Mouse (Mus musculus) MEL (cell line): ENCODE measurements at regions not wholly inside any gene's neighbourhood (a gene's known extent, or its start where the extent isn't known, plus 50 kb on each side); places are given as distances from the start of the nearest gene placed in this dataset.

Source experiments
- DNase-seq: peaks from one replicate; pipeline ENCODE4 v3.0.0; 2011; ENCODE audit warnings: low read depth, low spot score
- H3K27ac ChIP-seq: 2 replicates; pipeline ENCODE4 v1.5.1; 2012; ENCODE audit warnings: low read depth, mild to moderate bottlenecking, control low read depth, low read length, moderate library complexity; ENCODE audit not compliant: control insufficient read depth
- H3K27me3 ChIP-seq, 2 experiments: fragments of 150-350 bp in 1 of 2; sonication (generic) in 1 of 2; 2 replicates each; pipeline ENCODE4 v1.6.1; 2012; ENCODE audit warnings: low read length in 2 of 2, mild to moderate bottlenecking in 2 of 2, improper control_type of control experiment in 1 of 2, moderate library complexity in 1 of 2; ENCODE audit not compliant: insufficient read depth in 2 of 2, control insufficient read depth in 1 of 2
- H3K36me3 ChIP-seq, 2 experiments: 2 replicates each; pipeline ENCODE4 v1.6.1; 2012 to 2014; ENCODE audit warnings: low read length in 2 of 2, improper control_type of control experiment in 1 of 2, inconsistent platforms in 1 of 2, mild to moderate bottlenecking in 1 of 2; ENCODE audit not compliant: insufficient read depth in 2 of 2, control insufficient read depth in 1 of 2
- H3K4me1 ChIP-seq, 2 experiments: fragments of 150-350 bp in 1 of 2; sonication (generic) in 1 of 2; 2 replicates each; pipeline ENCODE4 v1.6.1; 2012; ENCODE audit warnings: low read length in 2 of 2, improper control_type of control experiment in 1 of 2, mild to moderate bottlenecking in 1 of 2; ENCODE audit not compliant: insufficient read depth in 2 of 2, control insufficient read depth in 1 of 2
- H3K4me3 ChIP-seq, 2 experiments: fragments of 150-350 bp in 1 of 2; sonication (generic) in 1 of 2; 2 replicates each; pipeline ENCODE4 v1.5.1; 2012; ENCODE audit warnings: low read depth in 2 of 2, low read length in 2 of 2, mild to moderate bottlenecking in 2 of 2, moderate library complexity in 2 of 2, control low read depth in 1 of 2, improper control_type of control experiment in 1 of 2; ENCODE audit not compliant: control insufficient read depth in 1 of 2, insufficient read depth in 1 of 2
- H3K79me2 ChIP-seq: 2 replicates; pipeline ENCODE4 v1.6.1; 2012; ENCODE audit warnings: mild to moderate bottlenecking, low read length, moderate library complexity; ENCODE audit not compliant: control insufficient read depth, poor library complexity, insufficient read depth
- H3K9ac ChIP-seq: 2 replicates; pipeline ENCODE4 v1.6.1; 2012; ENCODE audit warnings: low read depth, mild to moderate bottlenecking, control low read depth, low read length, moderate library complexity; ENCODE audit not compliant: control insufficient read depth, poor library complexity, severe bottlenecking
- H3K9me3 ChIP-seq: fragments of 150-350 bp; sonication (generic); replicated peaks from 2 replicates; pipeline ENCODE4 v1.6.1; 2012; ENCODE audit warnings: mild to moderate bottlenecking, low read length, improper control_type of control experiment, moderate library complexity; ENCODE audit not compliant: insufficient read depth
- BHLHE40 ChIP-seq: IDR thresholded peaks from 2 replicates; pipeline ENCODE4 v1.6.1; 2012; ENCODE audit warnings: low read depth, mild to moderate bottlenecking, inconsistent platforms, low read length, improper control_type of control experiment, borderline replicate concordance
- ETS1 ChIP-seq: IDR thresholded peaks from 2 replicates; pipeline ENCODE4 v1.6.1; 2012; ENCODE audit warnings: low read depth, mild to moderate bottlenecking, inconsistent platforms, low read length, improper control_type of control experiment, moderate library complexity
- GATA1 ChIP-seq: IDR thresholded peaks from 2 replicates; pipeline ENCODE4 v1.6.1; 2011; ENCODE audit warnings: low read depth, low read length, improper control_type of control experiment
- MAFK ChIP-seq: IDR thresholded peaks from 2 replicates; pipeline ENCODE4 v1.6.1; 2011; ENCODE audit warnings: low read depth, mild to moderate bottlenecking, low read length, improper control_type of control experiment, borderline replicate concordance
- MXI1 ChIP-seq: IDR thresholded peaks from 2 replicates; pipeline ENCODE4 v1.6.1; 2011; ENCODE audit warnings: mild to moderate bottlenecking, low read depth, low read length, improper control_type of control experiment
- NRF1 ChIP-seq: IDR thresholded peaks from 2 replicates; pipeline ENCODE4 v1.6.1; 2014; ENCODE audit warnings: low read depth, mild to moderate bottlenecking, inconsistent platforms, low read length, improper control_type of control experiment, moderate library complexity; ENCODE audit not compliant: poor library complexity, insufficient read depth, severe bottlenecking
- POLR2A ChIP-seq, 2 experiments: IDR thresholded peaks; 2 replicates each; pipeline ENCODE4 v1.6.1; 2011 to 2012; ENCODE audit warnings: low read length in 2 of 2, mild to moderate bottlenecking in 2 of 2, control low read depth in 1 of 2, improper control_type of control experiment in 1 of 2, low read depth in 1 of 2, moderate library complexity in 1 of 2; ENCODE audit not compliant: control insufficient read depth in 1 of 2, insufficient read depth in 1 of 2, poor library complexity in 1 of 2
- POLR2AphosphoS5 ChIP-seq: IDR thresholded peaks from 2 replicates; pipeline ENCODE4 v1.6.1; 2012; ENCODE audit warnings: low read depth, borderline replicate concordance, mild to moderate bottlenecking, inconsistent platforms, low read length, moderate library complexity, mixed read lengths
- RCOR1 ChIP-seq: IDR thresholded peaks from 2 replicates; pipeline ENCODE4 v1.6.1; 2012; ENCODE audit warnings: low read depth, mild to moderate bottlenecking, inconsistent platforms, low read length, improper control_type of control experiment
- SIN3A ChIP-seq: IDR thresholded peaks from 2 replicates; pipeline ENCODE4 v1.6.1; 2012; ENCODE audit warnings: low read length, improper control_type of control experiment, inconsistent platforms
- TCF12 ChIP-seq: IDR thresholded peaks from 2 replicates; pipeline ENCODE4 v1.6.1; 2014; ENCODE audit warnings: low read depth, mild to moderate bottlenecking, inconsistent platforms, low read length, improper control_type of control experiment, moderate library complexity
- USF1 ChIP-seq: IDR thresholded peaks from 2 replicates; pipeline ENCODE4 v1.6.1; 2014; ENCODE audit warnings: low read depth, mild to moderate bottlenecking, inconsistent platforms, low read length, improper control_type of control experiment, moderate library complexity
- USF2 ChIP-seq, 2 experiments: IDR thresholded peaks; 2 replicates each; pipeline ENCODE4 v1.6.1; 2011 to 2012; ENCODE audit warnings: improper control_type of control experiment in 2 of 2, low read length in 2 of 2, borderline replicate concordance in 1 of 2, inconsistent platforms in 1 of 2, low read depth in 1 of 2, mild to moderate bottlenecking in 1 of 2; ENCODE audit not compliant: insufficient read depth in 1 of 2

DNA sequence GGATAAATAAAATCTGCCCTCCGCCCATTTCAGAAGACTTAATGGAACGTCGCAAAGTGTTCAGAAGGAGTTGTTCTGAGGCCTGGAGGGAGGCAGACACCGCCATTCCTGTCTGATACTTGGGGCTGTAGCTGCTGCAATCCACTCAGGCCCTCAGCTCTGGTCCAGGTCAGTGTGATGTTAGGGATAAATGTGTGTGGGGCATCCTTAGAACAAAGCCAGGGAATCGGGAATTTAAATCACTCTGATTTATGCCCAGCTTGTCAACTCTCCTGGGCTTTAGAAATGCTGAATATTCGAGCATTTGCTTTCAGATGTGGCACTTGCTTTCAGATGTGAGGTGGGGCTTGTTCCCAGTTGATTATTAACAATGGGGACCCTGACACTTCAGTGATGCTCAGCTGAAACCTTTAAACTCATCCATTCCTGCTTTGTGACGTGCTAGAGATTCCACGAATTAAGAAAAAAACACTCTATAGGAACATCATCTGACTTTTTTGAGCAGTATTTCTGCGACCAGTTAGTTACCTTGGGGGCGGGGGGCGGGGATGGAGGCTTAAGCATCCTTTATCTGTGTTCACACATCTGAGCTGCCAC lies 122.1 kb upstream of the Npvf start:
- Histone ChIP-seq H3K27me3 (no peaks in the 10 kb centered on the region), H3K9ac (no peak overlapping the region), H3K4me3 (no peak overlapping the region)
- DNase-seq, result no peak
- TF ChIP-seq MXI1, result no peak
- TF ChIP-seq GATA1, result no peak
- no peak for TF ChIP-seq BHLHE40
- TF ChIP-seq, all 39 proteins: peak for 0
- Histone ChIP-seq H3K27ac (no peak overlapping the region), H3K79me2 (no peaks in the 10 kb centered on the region), H3K4me1 (no peaks in the 10 kb centered on the region), H3K9me3 (no peaks in the 10 kb centered on the region), H3K36me3 (no peaks in the 10 kb centered on the region)

DNA sequence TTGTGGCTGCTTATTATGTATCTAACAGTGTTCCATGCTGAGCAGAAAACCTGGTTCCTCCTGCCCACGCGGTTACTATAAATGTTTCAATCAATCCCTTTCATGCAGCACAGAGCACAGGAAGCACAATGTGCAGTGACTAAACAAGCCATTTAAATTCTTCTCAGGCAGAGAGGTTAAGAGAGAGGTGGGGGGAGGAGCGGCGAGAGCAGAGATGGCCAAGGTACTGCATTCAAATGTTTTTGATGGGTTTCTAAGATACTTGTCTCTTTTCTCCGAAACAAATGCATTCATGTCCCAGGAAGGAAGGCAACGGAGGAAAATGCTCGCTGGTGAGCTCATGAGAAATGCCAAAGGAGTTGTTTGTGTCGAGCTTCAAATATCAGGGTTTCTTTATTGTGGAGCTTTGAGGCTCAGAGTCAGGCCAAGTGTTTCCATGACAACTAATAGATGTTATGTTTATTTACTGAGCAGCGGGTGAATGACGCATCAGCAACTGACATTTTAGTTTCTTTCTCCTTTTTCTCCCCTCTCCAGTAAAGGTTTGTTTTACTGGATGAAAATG lies 122.8 kb upstream of the Npvf start:
- H3K9ac ChIP-seq, result no peak overlapping the region
- H3K27ac ChIP-seq, result no peak overlapping the region
- H3K4me3 ChIP-seq, result no peak overlapping the region
- no peaks in the 10 kb centered on the region for H3K36me3 ChIP-seq
- H3K27me3 ChIP-seq, result no peaks in the 10 kb centered on the region
- no peaks in the 10 kb centered on the region for H3K4me1 ChIP-seq
- no peak for TF ChIP-seq USF2 (IDR thresholded peaks at IDR 0.05; ENCODE audit: borderline replicate concordance in 1 of 2, insufficient read depth in 1 of 2, low read depth in 1 of 2, low read length in 2 of 2)
- TF ChIP-seq POLR2A (IDR thresholded peaks at IDR 0.05; ENCODE audit: control insufficient read depth in 1 of 2, insufficient read depth in 1 of 2, low read depth in 1 of 2, low read length in 2 of 2, poor library complexity in 1 of 2), result no peak
- no peak for TF ChIP-seq GATA1
- no peak for TF ChIP-seq TCF12
- DNase-seq, result no peak
- H3K79me2 ChIP-seq, result no peaks in the 10 kb centered on the region
- H3K9me3 ChIP-seq, result no peaks in the 10 kb centered on the region

DNA sequence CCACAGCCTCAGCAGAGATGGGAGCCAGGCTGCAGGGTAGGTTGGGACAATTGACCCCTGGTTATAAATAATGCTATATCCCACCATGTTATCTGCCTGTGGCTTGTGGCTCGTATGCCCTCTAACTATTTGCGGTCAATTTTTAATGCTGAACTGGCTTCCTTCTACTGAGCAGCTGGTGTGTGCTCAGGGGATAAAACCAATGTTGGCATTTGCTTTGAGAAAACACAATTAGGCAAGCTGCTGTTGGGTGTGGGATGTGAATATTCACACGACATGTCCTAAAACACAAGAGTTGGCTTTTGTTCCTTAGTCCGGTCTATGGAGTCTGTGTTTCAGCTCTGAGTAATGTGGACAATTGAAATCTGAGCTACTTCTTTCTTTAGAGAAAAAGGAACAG lies 123.6 kb upstream of the Npvf start:
- no peak overlapping the region for H3K9ac ChIP-seq
- no peaks in the 10 kb centered on the region for H3K4me1 ChIP-seq
- H3K27me3 ChIP-seq, result no peaks in the 10 kb centered on the region
- no peaks in the 10 kb centered on the region for H3K79me2 ChIP-seq
- H3K4me3 ChIP-seq, result no peak overlapping the region
- H3K27ac ChIP-seq, result no peak overlapping the region
- H3K36me3 ChIP-seq, result no peaks in the 10 kb centered on the region
- no peaks in the 10 kb centered on the region for H3K9me3 ChIP-seq
- TF ChIP-seq NRF1 (no peak), POLR2AphosphoS5 (no peak), BHLHE40 (no peak), GATA1 (no peak), SIN3A (no peak), MAFK (no peak), USF1 (no peak), RCOR1 (no peak), USF2 (IDR thresholded peaks at IDR 0.05; ENCODE audit: borderline replicate concordance in 1 of 2, insufficient read depth in 1 of 2, low read depth in 1 of 2, low read length in 2 of 2) (no peak), ETS1 (no peak)
- DNase-seq, result no peak
